Mouse (Mus musculus): ENCODE data around the gene Arhgef18. TPM values are rescaled to one million over a fixed set of nuclear protein-coding genes. Genes with fewer than 3 reads are reported as not detected.

The Arhgef18 gene
- total and polyA plus RNA-seq, 3 experiments: 3.0 to 6.6 TPM; not detected in 1

GRCm38 (mm10) chr8:3481605-3482004 lies 88.8 kb downstream of the Arhgef18 start (continued):
- TF ChIP-seq BHLHE40 (IDR thresholded peaks at IDR 0.05; ENCODE audit: borderline replicate concordance, low read depth, low read length) (peak; percentile 82), CHD2 (IDR thresholded peaks at IDR 0.05; ENCODE audit: low read length) (no peak), TCF12 (IDR thresholded peaks at IDR 0.05; ENCODE audit: low read depth, low read length) (no peak), JUND (IDR thresholded peaks at IDR 0.05; ENCODE audit: low read depth, low read length) (no peak), RAD21 (IDR thresholded peaks at IDR 0.05; ENCODE audit: low read depth, low read length) (no peak), RCOR1 (IDR thresholded peaks at IDR 0.05; ENCODE audit: low read depth, low read length) (no peak), MAFK (IDR thresholded peaks at IDR 0.05; ENCODE audit: borderline replicate concordance, low read depth, low read length) (no peak), SIN3A (IDR thresholded peaks at IDR 0.05; ENCODE audit: low read length) (peak; percentile 99), USF2 (IDR thresholded peaks at IDR 0.05; ENCODE audit: borderline replicate concordance in 1 of 2, insufficient read depth in 1 of 2, low read depth in 1 of 2, low read length in 2 of 2) (no peak), MEF2A (IDR thresholded peaks at IDR 0.05; ENCODE audit: extremely low read depth, insufficient replicate concordance, low read depth, low read length, poor library complexity, severe bottlenecking) (no peak), ZC3H11A (IDR thresholded peaks at IDR 0.05; ENCODE audit: low read depth, low read length) (no peak), MYB (IDR thresholded peaks at IDR 0.05; ENCODE audit: low read depth, low read length) (no peak), CHD1 (IDR thresholded peaks at IDR 0.05; ENCODE audit: low read depth, low read length) (no peak), EP300 (IDR thresholded peaks at IDR 0.05; ENCODE audit: low read depth in 1 of 2, low read length in 2 of 2) (no peak), NRF1 (IDR thresholded peaks at IDR 0.05; ENCODE audit: insufficient read depth, low read depth, low read length, poor library complexity, severe bottlenecking) (peak; percentile 50), POLR2AphosphoS2 (IDR thresholded peaks at IDR 0.05; ENCODE audit: low read length) (no peak), USF1 (IDR thresholded peaks at IDR 0.05; ENCODE audit: low read depth, low read length) (no peak), ETS1 (IDR thresholded peaks at IDR 0.05; ENCODE audit: low read depth, low read length) (no peak), POLR2AphosphoS5 (IDR thresholded peaks at IDR 0.05; ENCODE audit: borderline replicate concordance, low read depth, low read length) (no peak), MAZ (IDR thresholded peaks at IDR 0.05; ENCODE audit: low read depth, low read length) (no peak), TAL1 (IDR thresholded peaks at IDR 0.05; ENCODE audit: low read length) (no peak), TBP (IDR thresholded peaks at IDR 0.05; ENCODE audit: low read depth, low read length) (no peak), MYC (IDR thresholded peaks at IDR 0.05; ENCODE audit: low read depth, low read length) (peak; percentile 90), ZMIZ1 (IDR thresholded peaks at IDR 0.05; ENCODE audit: low read depth, low read length) (no peak)

Data from MEL (cell line).